Mouse (Mus musculus): ENCODE measurements around the gene Ncor1.

DNA sequence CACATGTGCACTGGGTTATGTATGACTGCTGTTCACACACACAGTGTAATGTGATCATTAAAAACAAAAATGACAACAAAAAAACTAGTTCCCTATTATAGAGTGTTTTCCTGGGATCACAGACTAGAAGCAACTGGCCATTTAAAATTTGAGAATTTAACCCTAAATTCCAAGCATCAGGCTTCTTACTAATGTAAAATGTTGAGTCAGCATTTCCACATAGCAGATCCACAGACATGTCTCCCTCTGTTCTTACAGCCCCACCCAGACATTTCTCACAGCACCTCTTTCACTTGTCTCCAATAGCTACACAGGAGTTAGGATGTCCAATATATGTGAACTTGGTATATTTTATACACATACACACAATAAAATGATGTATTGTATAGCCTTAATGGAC lies 88.4 kb downstream of the Ncor1 start:
- TF ChIP-seq POLR2A (IDR thresholded peaks at IDR 0.05; ENCODE audit: control insufficient read depth, extremely low read depth, insufficient read depth, low read length, poor library complexity) (no peak), CTCF (IDR thresholded peaks at IDR 0.05; ENCODE audit: borderline replicate concordance, control insufficient read depth, extremely low read depth, insufficient read depth, low read length, poor library complexity) (no peak)
